Mouse (Mus musculus): ENCODE data around the gene Trak1. TPM values are rescaled to one million over a fixed set of nuclear protein-coding genes. Genes with fewer than 3 reads are reported as not detected.

The Trak1 gene
- polyA plus RNA-seq, 1 experiment from 2014 or later = 32.2 TPM

- H3K36me3 ChIP-seq = peaks cover 76% of the 10 kb centered on the region
- 85% methylated on average over 6 of the region's 6 CpGs for WGBS
- no peak for ATAC-seq (ENCODE audit: extremely low read depth, insufficient number of reproducible peaks, low FRiP score, low TSS enrichment)
- H3K4me2 ChIP-seq = no peak overlapping the region
- no peak overlapping the region for H3K27ac ChIP-seq (replicated peaks)
- 0 out of 2 replicates have a peak, but pooled peaks cover 6% of the 10 kb centered on the region for H3K4me1 ChIP-seq
- no peaks in the 10 kb centered on the region for H3K27me3 ChIP-seq (replicated peaks)
- H3K4me3 ChIP-seq = no peak overlapping the region
- H3K9me3 ChIP-seq = no peaks in the 10 kb centered on the region
- no peak overlapping the region for H3K9ac ChIP-seq
Measured at GRCm38 (mm10) chr9:121469711-121470110, 172.4 kb downstream of the Trak1 start.

- 75% methylated on average over 5 of the region's 5 CpGs for WGBS
- Histone ChIP-seq H3K9ac (no peak overlapping the region), H3K4me2 (no peak overlapping the region), H3K4me1 (peaks cover 3% of the 10 kb centered on the region; the same call in 1 of the 2 replicates), H3K36me3 (peaks cover 51% of the 10 kb centered on the region), H3K27ac (replicated peaks) (no peak overlapping the region), H3K9me3 (no peaks in the 10 kb centered on the region), H3K27me3 (replicated peaks) (peaks cover 6% of the 10 kb centered on the region; the same call in 1 of the 2 replicates), H3K4me3 (no peak overlapping the region)
- no peak for ATAC-seq (ENCODE audit: extremely low read depth, insufficient number of reproducible peaks, low FRiP score, low TSS enrichment)
Measured at GRCm38 (mm10) chr9:121474771-121475170, 177.5 kb downstream of the Trak1 start.

- H3K4me3 ChIP-seq = no peak overlapping the region
- no peak overlapping the region for H3K27ac ChIP-seq (replicated peaks)
- no peak overlapping the region for H3K4me2 ChIP-seq
- peaks cover 6% of the 10 kb centered on the region; the same call in 1 of the 2 replicates for H3K27me3 ChIP-seq (replicated peaks)
- H3K4me1 ChIP-seq = peaks cover 3% of the 10 kb centered on the region; the same call in 1 of the 2 replicates
- no peak overlapping the region for H3K9ac ChIP-seq
- 71% methylated on average over 16 of the region's 16 CpGs for WGBS
- H3K36me3 ChIP-seq = peaks cover 44% of the 10 kb centered on the region
- no peak for ATAC-seq (ENCODE audit: extremely low read depth, insufficient number of reproducible peaks, low FRiP score, low TSS enrichment)
- no peaks in the 10 kb centered on the region for H3K9me3 ChIP-seq
Measured at GRCm38 (mm10) chr9:121475488-121476452, 178.5 kb downstream of the Trak1 start.

GRCm38 (mm10) chr9:121477305-121477911 lies 180.1 kb downstream of the Trak1 start:
- H3K27ac ChIP-seq (replicated peaks) = no peak overlapping the region
- peak overlapping the region; percentile 39 for H3K4me3 ChIP-seq
- 12% methylated on average over 15 of the region's 15 CpGs for WGBS
- H3K9ac ChIP-seq = peak overlapping the region; percentile 76
- H3K4me2 ChIP-seq = peak overlapping the region; percentile 70
- H3K9me3 ChIP-seq = no peaks in the 10 kb centered on the region
- H3K4me1 ChIP-seq = peaks cover 3% of the 10 kb centered on the region; the same call in 1 of the 2 replicates
- H3K36me3 ChIP-seq = peaks cover 27% of the 10 kb centered on the region
- ATAC-seq (ENCODE audit: extremely low read depth, insufficient number of reproducible peaks, low FRiP score, low TSS enrichment) = no peak
- H3K27me3 ChIP-seq (replicated peaks) = peaks cover 6% of the 10 kb centered on the region; the same call in 1 of the 2 replicates

DNA sequence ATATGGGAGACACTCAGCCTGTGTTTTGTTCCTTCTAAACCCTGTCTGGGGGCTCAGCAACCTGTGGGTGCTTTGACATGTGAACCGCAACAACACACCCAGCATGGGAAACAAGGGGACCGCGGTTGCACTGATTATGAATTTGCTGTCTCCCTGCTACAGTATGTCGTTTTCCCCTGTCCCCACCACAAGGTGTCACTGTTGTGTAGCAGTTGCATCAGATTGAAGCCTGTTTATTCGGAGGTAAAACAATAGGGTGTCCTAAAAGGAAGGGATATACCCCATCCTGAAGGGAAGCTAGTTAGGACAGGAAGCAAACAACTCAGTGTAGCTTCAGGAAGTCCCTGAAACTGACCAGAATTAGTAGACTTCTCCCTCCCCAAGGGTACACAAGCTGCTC lies 182.2 kb downstream of the Trak1 start:
- H3K9me3 ChIP-seq = no peaks in the 10 kb centered on the region
- no peak overlapping the region for H3K4me2 ChIP-seq
- WGBS = 21% methylated on average over 5 of the region's 5 CpGs
- no peak for ATAC-seq (ENCODE audit: extremely low read depth, insufficient number of reproducible peaks, low FRiP score, low TSS enrichment)
- no peak overlapping the region for H3K27ac ChIP-seq (replicated peaks)
- H3K4me1 ChIP-seq = peaks cover 3% of the 10 kb centered on the region; the same call in 1 of the 2 replicates
- peaks cover 7% of the 10 kb centered on the region for H3K36me3 ChIP-seq
- H3K27me3 ChIP-seq (replicated peaks) = peaks cover 6% of the 10 kb centered on the region; the same call in 1 of the 2 replicates
- H3K4me3 ChIP-seq = no peak overlapping the region
- no peak overlapping the region for H3K9ac ChIP-seq

- WGBS = 67% methylated on average over 7 of the region's 7 CpGs
Measured at GRCm38 (mm10) chr9:121487216-121487615, 189.9 kb downstream of the Trak1 start.

DNA sequence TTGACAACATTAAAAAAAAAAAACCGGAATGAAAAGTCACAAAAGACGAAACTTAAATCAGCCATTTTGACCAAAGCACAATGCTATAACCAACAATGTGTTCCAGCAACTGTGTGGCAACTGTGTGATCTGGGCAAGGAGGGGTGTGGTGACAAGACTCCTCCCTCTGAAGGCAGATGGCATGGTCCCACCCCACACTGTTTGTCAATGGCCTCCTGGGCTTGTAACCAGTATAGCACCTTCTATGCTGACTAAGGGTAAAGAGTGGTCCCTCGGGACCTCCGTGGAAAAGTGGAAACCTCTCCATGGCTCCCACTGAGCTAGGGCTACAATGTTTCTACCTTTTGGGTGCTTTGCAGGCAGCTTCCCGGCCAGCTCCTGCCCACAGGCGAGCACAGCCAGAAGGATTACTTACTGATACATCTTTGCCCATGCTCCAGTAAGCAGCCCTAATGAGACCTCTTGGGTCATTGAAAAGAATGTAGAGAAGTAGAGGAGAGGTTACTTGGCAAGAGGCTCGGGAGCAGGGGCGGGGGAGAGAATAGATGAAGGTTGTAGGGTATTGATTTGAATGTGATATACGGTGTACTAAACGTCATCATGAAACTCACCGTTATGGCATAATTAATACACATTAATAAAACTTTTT lies 194.4 kb downstream of the Trak1 start:
- WGBS = 70% methylated on average over 11 of the region's 11 CpGs
- Histone ChIP-seq H3K9me3 (no peaks in the 10 kb centered on the region), H3K36me3 (no peaks in the 10 kb centered on the region), H3K9ac (no peak overlapping the region), H3K4me3 (no peak overlapping the region), H3K4me1 (peaks cover 20% of the 10 kb centered on the region), H3K27me3 (replicated peaks) (peaks cover 68% of the 10 kb centered on the region), H3K27ac (replicated peaks) (no peak overlapping the region), H3K4me2 (no peak overlapping the region)
- ATAC-seq (ENCODE audit: extremely low read depth, insufficient number of reproducible peaks, low FRiP score, low TSS enrichment) = no peak

More at GRCm38 (mm10) chr9:121487216-121487615, 189.9 kb downstream of the Trak1 start:
- Histone ChIP-seq H3K4me3 (no peak overlapping the region), H3K4me1 (0 out of 2 replicates have a peak, but pooled peaks cover 2% of the 10 kb centered on the region), H3K4me2 (no peak overlapping the region), H3K36me3 (no peaks in the 10 kb centered on the region), H3K9me3 (no peaks in the 10 kb centered on the region), H3K27ac (replicated peaks) (no peak overlapping the region), H3K27me3 (replicated peaks) (peaks cover 23% of the 10 kb centered on the region), H3K9ac (no peak overlapping the region)
- ATAC-seq (ENCODE audit: extremely low read depth, insufficient number of reproducible peaks, low FRiP score, low TSS enrichment) = no peak

DNA sequence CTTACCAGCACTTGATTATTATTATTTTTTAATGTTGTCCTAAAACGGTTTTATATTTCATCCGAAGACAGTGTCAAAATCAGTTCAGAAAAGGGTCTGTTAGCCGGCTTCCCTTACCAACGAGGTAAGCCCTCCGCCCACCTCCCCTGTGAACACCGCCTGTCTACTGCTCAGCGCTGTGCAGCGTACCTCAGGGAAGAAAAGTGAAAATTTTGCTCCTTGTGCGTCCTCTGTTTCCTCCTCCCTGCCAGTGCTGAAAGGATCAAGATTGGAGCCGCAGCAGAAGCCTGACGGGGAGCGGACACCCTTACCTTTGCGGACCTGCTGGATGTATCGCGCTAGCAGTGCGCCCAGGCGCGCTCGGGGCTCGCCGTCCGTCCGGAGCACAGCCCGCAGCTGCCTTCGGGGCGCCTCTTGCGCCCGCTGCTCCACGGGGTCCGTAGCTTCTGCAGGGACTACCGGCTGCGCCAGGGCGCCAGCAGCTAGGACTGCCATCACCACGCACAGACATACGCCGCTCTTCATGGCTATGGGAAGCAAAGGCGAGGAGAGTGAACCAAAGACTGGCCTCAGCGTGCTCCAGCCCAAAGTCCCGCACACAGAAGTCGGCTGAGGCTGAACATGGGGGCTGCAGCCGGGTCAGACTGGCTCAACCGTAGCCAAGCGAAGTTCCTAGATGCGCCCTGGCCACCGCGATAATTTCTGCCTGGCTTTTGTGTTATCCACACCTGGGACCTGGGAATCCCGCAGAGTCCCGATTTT lies 196.9 kb downstream of the Trak1 start:
- 2% methylated on average over 48 of the region's 48 CpGs for WGBS
- peak overlapping the region; percentile 44 for H3K4me3 ChIP-seq
- H3K9ac ChIP-seq = peak overlapping the region; percentile 45; the same call in 1 of the 2 replicates
- H3K36me3 ChIP-seq = no peaks in the 10 kb centered on the region
- H3K9me3 ChIP-seq = no peaks in the 10 kb centered on the region
- H3K4me2 ChIP-seq = peak overlapping the region; percentile 65
- no peak overlapping the region for H3K27ac ChIP-seq (replicated peaks)
- peaks cover 78% of the 10 kb centered on the region for H3K27me3 ChIP-seq (replicated peaks)
- peaks cover 20% of the 10 kb centered on the region for H3K4me1 ChIP-seq
- ATAC-seq (ENCODE audit: extremely low read depth, insufficient number of reproducible peaks, low FRiP score, low TSS enrichment) = no peak

- 2% methylated on average over 12 of the region's 12 CpGs for WGBS
- Histone ChIP-seq H3K9me3 (no peaks in the 10 kb centered on the region), H3K27me3 (replicated peaks) (peaks cover 71% of the 10 kb centered on the region), H3K9ac (no peak within 1 kb of the TSS), H3K27ac (replicated peaks) (no peak within 1 kb of the TSS), H3K4me1 (peaks cover 20% of the 10 kb centered on the region), H3K4me3 (peak within 1 kb of the TSS; percentile 44), H3K36me3 (no peaks in the 10 kb centered on the region), H3K4me2 (peak within 1 kb of the TSS; percentile 65)
- no peak for ATAC-seq (ENCODE audit: extremely low read depth, insufficient number of reproducible peaks, low FRiP score, low TSS enrichment)
Measured at GRCm38 (mm10) chr9:121495529-121495928, 198.2 kb downstream of the Trak1 start, which contains the start of gene Cck. Cck (minus strand) TSS chr9:121495694.

DNA sequence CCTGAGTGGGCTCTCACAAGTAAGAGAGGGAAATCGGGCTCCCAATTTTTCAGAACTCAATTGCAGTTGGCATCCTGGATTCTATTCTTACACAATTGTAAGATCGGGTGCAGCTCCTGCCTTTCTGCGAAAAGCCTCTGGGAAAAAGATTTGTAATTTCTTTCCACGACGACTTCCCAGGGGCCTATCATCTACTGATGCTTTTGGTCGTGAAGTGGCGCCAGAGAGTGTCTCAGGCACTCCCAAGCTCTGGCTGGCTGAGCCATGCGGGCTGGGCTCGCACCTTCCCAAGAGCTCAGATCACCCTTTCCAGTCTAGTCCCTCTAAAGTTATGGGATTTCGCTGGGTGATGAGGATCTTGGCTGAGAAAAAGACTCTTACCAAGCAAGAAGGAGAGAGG lies 198.8 kb downstream of the Trak1 start:
- Histone ChIP-seq H3K27me3 (replicated peaks) (peaks cover 70% of the 10 kb centered on the region), H3K9ac (no peak overlapping the region), H3K9me3 (no peaks in the 10 kb centered on the region), H3K4me2 (peak overlapping the region; percentile 46; the same call in 1 of the 2 replicates), H3K36me3 (no peaks in the 10 kb centered on the region), H3K4me1 (peaks cover 20% of the 10 kb centered on the region), H3K27ac (replicated peaks) (no peak overlapping the region), H3K4me3 (no peak overlapping the region)
- WGBS = 21% methylated on average over 10 of the region's 10 CpGs
- ATAC-seq (ENCODE audit: extremely low read depth, insufficient number of reproducible peaks, low FRiP score, low TSS enrichment) = no peak
